Mouse (Mus musculus) ES-Bruce4 (cell line): ENCODE results near the gene Npw. TPM values are rescaled to one million over a fixed set of nuclear protein-coding genes. Genes with fewer than 3 reads are reported as not detected.
A peak's percentile ranks its signal among the peaks of the same experiment; 100 is the strongest.
"Not testable (repeated sequence)": the region's sequence is repeated elsewhere in the genome, so short reads cannot be mapped to it uniquely, and the experiment has no call there.

Experiments used
- H3K27ac ChIP-seq: 2 replicates; pipeline ENCODE4 v1.5.1; 2012; ENCODE audit warnings: low read length, inconsistent platforms; ENCODE audit not compliant: insufficient read depth
- H3K27me3 ChIP-seq: 2 replicates; pipeline ENCODE4 v1.6.1; 2012; ENCODE audit warnings: mild to moderate bottlenecking, low read length, inconsistent platforms; ENCODE audit not compliant: control insufficient read depth, poor library complexity, insufficient read depth, severe bottlenecking
- H3K36me3 ChIP-seq: 2 replicates; pipeline ENCODE4 v1.6.1; 2012; ENCODE audit warnings: inconsistent platforms, mild to moderate bottlenecking, low read length, moderate library complexity; ENCODE audit not compliant: control insufficient read depth, poor library complexity, insufficient read depth, severe bottlenecking
- H3K4me1 ChIP-seq: one replicate; pipeline ENCODE4 v1.8.1; 2011; ENCODE audit warnings: low read length; ENCODE audit not compliant: control insufficient read depth, insufficient read depth
- H3K4me3 ChIP-seq: 2 replicates; pipeline ENCODE4 v1.5.1; 2011; ENCODE audit warnings: low read depth, mild to moderate bottlenecking, low read length
- H3K9ac ChIP-seq: 2 replicates; pipeline ENCODE4 v1.6.1; 2012; ENCODE audit warnings: low read depth, mild to moderate bottlenecking, inconsistent platforms; ENCODE audit not compliant: poor library complexity, severe bottlenecking
- H3K9me3 ChIP-seq: replicated peaks from 2 replicates; pipeline ENCODE4 v1.6.1; 2012; ENCODE audit warnings: mild to moderate bottlenecking, low read length, inconsistent platforms; ENCODE audit not compliant: control insufficient read depth, poor library complexity, insufficient read depth, severe bottlenecking
- CTCF ChIP-seq: IDR thresholded peaks from one replicate; pipeline ENCODE4 v1.8.1; 2011; ENCODE audit warnings: low read depth, low read length
- EP300 ChIP-seq: IDR thresholded peaks from 2 replicates; pipeline ENCODE4 v1.6.1; 2011; ENCODE audit warnings: low read depth, low read length; ENCODE audit not compliant: insufficient read depth
- POLR2A ChIP-seq: IDR thresholded peaks from one replicate; pipeline ENCODE4 v1.8.1; 2011; ENCODE audit warnings: low read length; ENCODE audit not compliant: insufficient read depth
- polyA plus RNA-seq: library from polyadenylated mRNA; stranded (reverse); fragments of >200 nt; gene quantifications from 2 replicates; pipeline ENCODE4 v1.2.4, GENCODE M21; 2011; ENCODE audit warnings: low read depth; ENCODE audit not compliant: missing spikeins, insufficient read depth, insufficient read length

Gene Npw
- polyA plus RNA-seq, 1 experiment, result 1.6 TPM

- Histone ChIP-seq H3K36me3 (peaks cover 40% of the 10 kb centered on the region), H3K4me3 (no peak overlapping the region), H3K27ac (no peak overlapping the region), H3K9ac (no peak overlapping the region), H3K27me3 (no peaks in the 10 kb centered on the region), H3K9me3 (no peaks in the 10 kb centered on the region), H3K4me1 (peaks cover 4% of the 10 kb centered on the region)
- TF ChIP-seq CTCF (peak; percentile 64), POLR2A (no peak), EP300 (no peak)
Observed at GRCm38 (mm10) chr17:24676187-24676586, 17.9 kb upstream of the Npw start.

DNA sequence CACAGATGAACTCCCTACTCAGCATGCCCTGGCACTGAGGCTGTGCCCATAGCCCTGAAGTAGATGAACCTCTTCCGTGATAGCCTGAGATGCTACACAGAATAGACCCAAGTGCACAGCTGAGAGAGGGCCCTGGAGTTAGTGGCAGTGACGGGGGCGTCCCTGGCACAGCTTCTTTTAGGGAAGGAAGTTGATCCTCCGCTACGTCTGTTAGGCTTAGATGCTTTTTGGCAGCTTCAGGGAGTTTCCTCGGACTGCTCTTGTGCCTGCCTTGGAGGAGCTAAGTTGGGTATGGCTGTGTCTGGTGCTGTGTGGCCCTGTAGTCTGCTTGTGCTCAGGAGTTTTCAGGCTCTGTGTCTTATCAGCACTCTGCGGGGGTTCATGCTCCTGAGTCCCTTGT is 16.0 kb upstream of the Npw start:
- Histone ChIP-seq H3K4me1 (peaks cover 6% of the 10 kb centered on the region), H3K9me3 (no peaks in the 10 kb centered on the region), H3K27ac (no peak overlapping the region), H3K4me3 (no peak overlapping the region), H3K27me3 (no peaks in the 10 kb centered on the region), H3K9ac (no peak overlapping the region), H3K36me3 (peaks cover 21% of the 10 kb centered on the region)
- no peak for TF ChIP-seq POLR2A
- TF ChIP-seq EP300, result no peak
- TF ChIP-seq CTCF, result no peak

DNA sequence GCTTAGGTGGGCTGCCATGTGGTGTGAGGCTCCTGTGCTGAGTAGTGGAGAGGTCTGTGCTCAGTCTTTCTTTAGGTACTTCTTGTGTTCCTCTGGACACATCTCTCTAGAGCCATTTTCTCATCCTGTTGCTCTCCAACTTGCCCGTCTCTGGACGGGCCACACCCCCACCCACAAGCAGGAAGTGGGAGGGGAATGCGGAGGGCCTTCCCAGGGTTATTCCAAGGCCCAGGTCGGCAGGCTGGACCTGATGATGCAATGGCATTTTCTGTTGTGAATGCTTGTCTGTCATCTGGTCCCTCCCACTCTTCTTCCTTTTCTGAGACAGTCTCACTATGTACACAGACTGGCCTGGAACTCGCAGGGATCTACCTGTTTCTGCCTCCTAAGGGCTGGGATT is 13.9 kb upstream of the Npw start:
- Histone ChIP-seq H3K4me1 (peaks cover 2% of the 10 kb centered on the region), H3K4me3 (peak overlapping the region; percentile 24), H3K27me3 (no peaks in the 10 kb centered on the region), H3K36me3 (0 out of 2 replicates have a peak, but pooled peaks cover 5% of the 10 kb centered on the region), H3K27ac (no peak overlapping the region), H3K9ac (0 out of 2 replicates have a peak overlapping the region, but pooled peaks have one; percentile 1), H3K9me3 (no peaks in the 10 kb centered on the region)
- TF ChIP-seq POLR2A, result no peak
- no peak for TF ChIP-seq CTCF
- TF ChIP-seq EP300, result no peak

GRCm38 (mm10) chr17:24671346-24671745 is 13.1 kb upstream of the Npw start:
- no peak overlapping the region for H3K27ac ChIP-seq
- H3K9me3 ChIP-seq, result no peaks in the 10 kb centered on the region
- TF ChIP-seq EP300 (no peak), CTCF (no peak)
- H3K4me3 ChIP-seq, result no peak overlapping the region
- 0 out of 2 replicates have a peak, but pooled peaks cover under 1% of the 10 kb centered on the region for H3K36me3 ChIP-seq
- H3K9ac ChIP-seq, result no peak overlapping the region
- H3K27me3 ChIP-seq, result no peaks in the 10 kb centered on the region
- H3K4me1 ChIP-seq, result peaks cover 2% of the 10 kb centered on the region

GRCm38 (mm10) chr17:24670246-24670844 is 12.1 kb upstream of the Npw start:
- Histone ChIP-seq H3K4me3 (peak overlapping the region; percentile 98), H3K9me3 (no peaks in the 10 kb centered on the region), H3K4me1 (peaks cover 2% of the 10 kb centered on the region), H3K27ac (peak overlapping the region; percentile 64), H3K9ac (peak overlapping the region; percentile 94), H3K36me3 (no peaks in the 10 kb centered on the region), H3K27me3 (no peaks in the 10 kb centered on the region)
- no peak for TF ChIP-seq EP300
- TF ChIP-seq POLR2A, result no peak
- TF ChIP-seq CTCF, result no peak

DNA sequence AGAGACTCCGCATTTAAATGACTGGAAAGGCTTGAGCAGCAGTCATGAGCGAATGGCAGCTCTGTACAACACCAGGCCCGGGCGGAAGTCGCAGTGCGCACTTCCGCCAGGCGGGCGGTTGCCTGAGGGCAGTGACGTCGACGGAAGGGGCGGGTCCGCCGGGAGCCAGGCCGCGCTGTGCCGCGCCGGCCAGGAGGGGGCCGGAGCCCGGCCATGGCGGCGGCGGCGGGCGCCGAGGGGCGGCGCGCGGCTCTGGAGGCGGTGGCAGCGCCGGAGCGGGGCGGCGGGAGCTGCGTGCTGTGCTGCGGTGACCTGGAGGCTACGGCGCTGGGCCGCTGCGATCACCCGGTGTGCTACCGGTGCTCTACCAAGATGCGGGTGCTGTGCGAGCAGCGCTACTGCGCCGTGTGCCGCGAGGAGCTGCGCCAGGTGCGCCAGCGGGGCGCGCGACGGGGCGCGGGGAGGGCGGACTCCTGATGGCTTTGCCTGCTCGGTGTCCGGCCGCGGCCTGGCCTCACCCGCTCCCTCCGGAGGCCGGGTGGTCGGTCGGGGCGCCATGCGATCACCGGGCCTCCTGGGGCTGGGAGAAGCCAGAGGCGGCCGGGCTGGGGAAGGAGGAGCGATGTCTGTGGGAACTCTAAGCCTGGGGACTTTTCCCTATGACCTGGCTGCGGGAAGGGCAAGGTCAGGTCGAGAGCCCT is 11.4 kb upstream of the Npw start, which contains the start of gene Zfp598:
TSS of gene Zfp598 (plus strand) at position 143 of the 701 bp plus-strand sequence.
- H3K27ac ChIP-seq, result peak within 1 kb of the TSS; percentile 66
- H3K36me3 ChIP-seq, result no peaks in the 10 kb centered on the region
- peak within 1 kb of the TSS; percentile 94 for H3K9ac ChIP-seq

DNA sequence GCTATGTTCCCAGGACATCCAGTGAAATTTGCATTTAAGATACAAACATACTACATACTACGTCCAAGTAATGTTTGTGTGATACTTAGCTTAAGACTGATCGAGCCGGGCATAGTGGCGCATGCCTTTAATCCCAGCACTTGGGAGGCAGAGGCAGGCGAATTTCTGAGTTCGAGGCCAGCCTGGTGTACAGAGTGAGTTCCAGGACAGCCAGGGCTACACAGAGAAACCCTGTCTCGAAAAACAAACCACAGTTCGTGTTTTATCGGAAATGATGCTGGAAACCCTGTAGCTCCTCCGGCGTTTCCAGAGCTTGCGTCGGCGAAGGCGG is 10.9 kb upstream of the Npw start:
- peak overlapping the region; percentile 94 for H3K9ac ChIP-seq
- H3K9me3 ChIP-seq, H3K36me3 ChIP-seq, H3K27me3 ChIP-seq, H3K4me1 ChIP-seq: not testable (repeated sequence)
- H3K27ac ChIP-seq, result peak overlapping the region; percentile 66
- H3K4me3 ChIP-seq, result peak overlapping the region; percentile 89

More for the DNA sequence above, 11.4 kb upstream of the Npw start, which contains the start of gene Zfp598:
- peak; percentile 16 for TF ChIP-seq POLR2A
- no peak for TF ChIP-seq CTCF
- 0 out of 2 replicates have a peak, but pooled peaks have one; percentile 26 for TF ChIP-seq EP300
- Histone ChIP-seq H3K4me1 (peaks cover 2% of the 10 kb centered on the region), H3K9me3 (no peaks in the 10 kb centered on the region), H3K27me3 (no peaks in the 10 kb centered on the region), H3K4me3 (peak within 1 kb of the TSS; percentile 98)
